Mouse (Mus musculus) testis, postnatal 14 days (tissue): ENCODE measurements at regions not wholly inside any gene's neighbourhood (a gene's known extent, or its start where the extent isn't known, plus 50 kb on each side); places are given as distances from the start of the nearest gene placed in this dataset.
A peak's percentile ranks its signal among the peaks of the same experiment; 100 is the strongest.

Experiments
- DNase-seq: peaks from one replicate; pipeline ENCODE4 v3.0.0; 2021; ENCODE audit warnings: low spot score

GRCm38 (mm10) chr17:83963561-83963960, 115.8 kb upstream of the Haao start:
- no peak for DNase-seq

GRCm38 (mm10) chr17:83962841-83963240, 115.1 kb upstream of the Haao start:
- no peak for DNase-seq

GRCm38 (mm10) chr17:83962126-83962525, 114.4 kb upstream of the Haao start:
- no peak for DNase-seq

- no peak for DNase-seq
Measured at GRCm38 (mm10) chr17:83960821-83961220, 113.1 kb upstream of the Haao start.

GRCm38 (mm10) chr17:83960158-83960557, 112.4 kb upstream of the Haao start:
- DNase-seq, result no peak

GRCm38 (mm10) chr17:83959159-83959848, 111.5 kb upstream of the Haao start:
- DNase-seq, result no peak

- no peak for DNase-seq
Measured at GRCm38 (mm10) chr17:83958706-83959105, 110.9 kb upstream of the Haao start.

- DNase-seq, result no peak
Measured at GRCm38 (mm10) chr17:83957661-83958540, 110.1 kb upstream of the Haao start.

GRCm38 (mm10) chr17:83956821-83957565, 109.2 kb upstream of the Haao start:
- DNase-seq, result no peak

- DNase-seq, result no peak
Measured at GRCm38 (mm10) chr17:83955978-83956377, 108.2 kb upstream of the Haao start.

- no peak for DNase-seq
Measured at GRCm38 (mm10) chr17:83955058-83955697, 107.4 kb upstream of the Haao start.

- peak; percentile 46 for DNase-seq
Measured at GRCm38 (mm10) chr17:83954291-83955057, 106.7 kb upstream of the Haao start.

- no peak for DNase-seq
Measured at GRCm38 (mm10) chr17:83953656-83954055, 105.9 kb upstream of the Haao start.

- DNase-seq, result no peak
Measured at GRCm38 (mm10) chr17:83946718-83947117, 99.0 kb upstream of the Haao start.

- DNase-seq, result no peak
Measured at GRCm38 (mm10) chr17:83939344-83939743, 91.6 kb upstream of the Haao start.

- DNase-seq, result peak; percentile 59
Measured at GRCm38 (mm10) chr17:83938671-83939244, 91.0 kb upstream of the Haao start.

- no peak for DNase-seq
Measured at GRCm38 (mm10) chr17:83937576-83937975, 89.8 kb upstream of the Haao start.

GRCm38 (mm10) chr17:83936677-83937076, 88.9 kb upstream of the Haao start:
- no peak for DNase-seq

- no peak for DNase-seq
Measured at GRCm38 (mm10) chr17:83935969-83936368, 88.2 kb upstream of the Haao start.

GRCm38 (mm10) chr17:83935232-83935631, 87.5 kb upstream of the Haao start:
- DNase-seq, result no peak

GRCm38 (mm10) chr17:83933743-83934142, 86.0 kb upstream of the Haao start:
- no peak for DNase-seq
